Mouse (Mus musculus) urinary bladder, postnatal 14 days (tissue): ENCODE results near the gene Igsf21.

Experiments
- DNase-seq: peaks from one replicate; pipeline ENCODE4 v3.0.0; 2021; ENCODE audit warnings: low spot score

Gene Igsf21

DNA sequence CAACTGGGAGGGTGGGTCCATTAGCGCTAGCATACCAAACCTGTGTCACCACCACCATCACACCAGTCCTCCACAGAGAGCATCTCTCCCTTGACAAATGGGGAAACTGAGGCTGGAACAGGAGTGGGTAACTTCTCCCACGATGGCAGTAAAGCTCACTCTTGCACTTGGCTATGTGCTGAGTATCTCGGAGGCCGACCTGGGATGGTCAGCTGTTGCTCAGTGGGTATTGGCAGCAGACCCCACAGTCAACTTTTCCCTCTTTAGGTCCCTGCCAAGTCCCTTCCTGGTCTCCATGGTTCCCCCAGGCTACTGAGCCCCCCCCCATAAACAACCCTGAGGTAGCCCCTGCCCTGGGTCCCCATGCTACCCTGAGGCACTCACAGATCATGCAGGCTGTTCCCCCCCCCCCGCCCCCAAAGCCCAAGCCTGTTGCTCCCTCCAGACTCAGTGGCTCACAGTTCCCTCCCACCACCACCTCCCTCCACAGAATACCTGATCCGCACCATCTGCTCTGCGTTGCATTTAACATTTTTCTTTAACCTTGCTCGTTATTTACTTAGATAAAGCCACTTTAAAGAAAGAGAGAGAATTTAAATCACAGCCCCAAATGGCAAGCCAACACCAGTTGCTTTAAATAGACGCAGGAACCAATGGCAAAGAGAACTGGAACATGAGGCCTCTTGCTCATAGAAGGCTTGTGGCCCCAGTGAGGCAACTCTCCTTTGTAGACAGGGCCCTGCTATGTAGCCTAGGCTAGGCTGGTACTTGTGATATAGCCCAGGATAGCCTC lies 11.0 kb downstream of the Igsf21 start:
- DNase-seq: no peak

DNA sequence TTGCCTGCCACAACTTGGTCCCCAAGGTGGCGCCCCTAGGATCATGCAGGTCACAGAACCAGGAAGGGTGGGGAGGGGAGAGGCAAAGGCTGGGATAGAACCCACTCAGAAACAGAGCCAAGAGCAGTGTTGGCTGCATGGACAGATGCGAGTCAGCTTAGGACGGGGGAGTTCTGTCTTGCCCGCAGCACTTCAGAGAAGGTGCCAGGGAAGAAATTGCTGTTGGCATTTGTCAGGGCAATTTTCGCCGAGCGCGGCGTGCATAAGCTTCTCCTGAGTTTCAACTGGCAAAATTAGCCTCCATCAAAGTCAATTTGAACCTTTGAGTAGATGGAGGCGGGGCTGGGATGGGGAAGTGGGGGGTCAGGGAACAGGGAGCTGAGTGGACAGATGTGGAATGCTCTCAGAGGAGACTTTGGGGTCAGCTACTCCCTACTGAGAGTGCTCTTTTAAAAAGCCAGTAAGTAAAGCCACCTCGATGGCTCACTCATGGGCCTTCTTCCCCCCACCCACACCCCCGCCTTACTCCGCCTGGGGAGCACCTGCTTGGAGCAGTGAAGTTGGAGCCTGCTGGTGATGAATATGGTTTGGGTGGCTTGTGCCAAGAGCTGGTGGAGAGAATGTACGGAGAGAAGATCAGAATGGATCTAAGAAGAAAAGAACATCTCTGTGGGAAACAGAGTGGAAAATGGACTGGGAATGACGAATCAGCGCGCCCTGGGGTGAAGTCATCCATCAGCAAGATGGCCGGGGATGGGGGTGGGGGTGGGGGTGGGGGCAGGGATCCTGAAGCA lies 12.0 kb downstream of the Igsf21 start:
- DNase-seq: no peak

DNA sequence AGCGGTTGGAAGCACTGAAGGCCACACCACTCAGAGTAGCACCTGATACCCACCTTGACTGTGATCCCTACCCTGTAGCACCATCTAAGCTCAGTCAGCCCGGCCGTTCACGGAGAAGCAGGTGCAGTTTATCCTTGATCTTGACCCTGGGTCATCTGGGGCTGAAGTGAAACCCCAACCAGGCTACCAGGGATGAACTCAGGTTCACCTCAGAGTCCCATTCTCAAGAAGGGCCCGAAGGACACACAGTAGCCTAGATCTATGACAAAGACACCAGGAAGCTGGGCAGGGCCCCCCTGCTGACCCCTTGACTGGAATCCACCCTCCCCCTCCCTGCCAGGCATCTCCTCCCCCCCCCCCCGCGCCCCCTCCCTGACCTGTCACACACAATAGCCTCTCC lies 18.7 kb downstream of the Igsf21 start:
- DNase-seq: no peak

GRCm38 (mm10) chr4:140225204-140225603 lies 21.4 kb downstream of the Igsf21 start:
- DNase-seq: no peak

DNA sequence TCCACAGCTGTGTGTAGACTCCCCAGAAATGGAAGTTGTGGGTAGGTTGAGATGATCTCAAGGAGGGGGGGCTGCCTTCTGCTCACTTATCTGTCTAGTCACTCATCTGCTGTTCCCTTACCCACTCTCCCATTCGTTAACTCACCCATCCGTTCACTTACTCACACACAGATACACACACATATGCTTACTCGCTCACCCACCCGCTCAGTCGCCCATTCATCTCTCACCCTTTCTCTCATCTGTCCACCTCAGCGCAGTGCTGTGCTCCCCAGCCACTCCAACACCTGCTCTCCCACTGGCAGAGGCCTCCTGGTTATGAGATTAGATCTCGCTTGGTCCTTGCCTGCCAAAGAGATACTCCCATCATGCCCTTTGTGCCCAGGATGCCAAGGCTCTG lies 22.1 kb downstream of the Igsf21 start:
- DNase-seq: no peak

DNA sequence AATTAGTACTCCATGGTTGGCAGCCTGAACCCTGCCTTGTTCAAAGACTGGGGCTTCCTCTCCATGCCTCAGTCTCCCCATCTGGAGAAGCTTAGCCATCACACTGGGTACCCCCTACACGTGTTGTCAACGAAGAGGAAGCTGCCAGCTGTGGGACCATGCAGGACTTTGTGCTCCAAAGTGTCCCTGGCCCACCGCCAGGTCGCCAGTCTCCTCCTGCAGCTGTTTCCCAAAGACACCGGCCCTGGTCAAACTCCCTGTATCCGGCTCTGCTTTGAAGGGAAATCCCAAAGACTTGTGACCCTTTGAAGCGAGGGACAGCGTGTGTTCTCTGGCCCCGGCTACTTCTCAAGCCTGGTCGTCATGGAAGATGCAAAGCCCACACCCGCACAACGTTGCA lies 23.5 kb downstream of the Igsf21 start:
- DNase-seq: no peak

DNA sequence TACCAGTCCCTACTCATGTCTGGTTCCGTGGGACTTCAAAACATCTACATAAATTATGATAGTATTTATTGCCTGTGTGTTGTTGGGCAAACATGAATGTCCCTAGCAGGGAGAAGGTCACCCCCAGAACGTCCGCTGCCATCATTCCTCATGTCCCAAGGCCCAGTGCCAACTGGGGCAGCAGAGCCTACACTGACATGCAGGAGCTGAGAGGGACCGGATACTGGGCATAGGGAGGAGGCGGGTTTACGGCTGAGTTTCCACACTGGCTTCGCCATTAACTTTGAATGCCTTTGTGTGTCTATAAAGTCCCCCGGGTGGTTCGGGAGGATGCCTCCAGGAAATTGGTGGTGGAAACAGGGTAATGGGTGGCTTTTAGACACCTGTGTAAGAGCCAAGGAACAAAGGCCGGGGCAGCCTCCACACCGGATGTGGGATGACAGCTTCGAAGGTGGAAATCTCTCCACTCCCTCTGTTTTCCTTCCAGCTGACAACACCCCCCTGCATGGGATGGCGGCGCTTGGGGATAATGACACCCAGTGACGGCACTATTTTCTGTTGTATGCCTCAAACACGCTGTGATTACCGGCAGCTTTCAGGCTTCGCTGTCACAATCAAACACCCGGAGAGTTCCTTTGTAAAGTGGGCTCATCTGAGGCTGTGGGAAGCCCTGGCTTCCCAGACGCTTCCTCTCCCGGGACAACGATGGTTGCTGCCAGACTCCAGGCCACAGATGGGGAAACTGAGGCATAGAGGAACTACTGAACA lies 26.1 kb downstream of the Igsf21 start:
- DNase-seq: no peak

- no peak for DNase-seq
Measured at GRCm38 (mm10) chr4:140218853-140219852, 27.4 kb downstream of the Igsf21 start.

GRCm38 (mm10) chr4:140218384-140218783 lies 28.2 kb downstream of the Igsf21 start:
- DNase-seq: no peak

- no peak for DNase-seq
Measured at GRCm38 (mm10) chr4:140217934-140218333, 28.6 kb downstream of the Igsf21 start.

DNA sequence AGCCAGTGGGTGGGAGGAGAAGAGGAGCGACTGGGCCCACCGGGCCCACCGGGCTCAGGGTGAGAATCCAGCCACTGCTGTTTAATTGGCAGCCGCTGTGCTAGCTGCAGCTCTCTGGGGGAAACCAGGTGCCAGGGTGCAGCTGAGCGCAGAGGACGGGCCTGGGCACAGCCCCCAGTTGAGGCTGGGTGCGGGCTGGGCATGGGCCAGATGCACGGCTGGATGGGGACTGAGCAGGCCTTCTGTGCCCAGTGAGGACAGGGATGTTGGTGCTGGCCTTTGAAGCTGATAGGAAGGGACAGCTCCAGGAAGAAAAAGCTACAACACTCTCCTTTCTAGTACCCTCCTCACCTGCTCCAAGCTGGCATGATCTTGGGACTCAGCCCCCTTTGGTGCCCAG lies 30.5 kb downstream of the Igsf21 start:
- no peak for DNase-seq

DNA sequence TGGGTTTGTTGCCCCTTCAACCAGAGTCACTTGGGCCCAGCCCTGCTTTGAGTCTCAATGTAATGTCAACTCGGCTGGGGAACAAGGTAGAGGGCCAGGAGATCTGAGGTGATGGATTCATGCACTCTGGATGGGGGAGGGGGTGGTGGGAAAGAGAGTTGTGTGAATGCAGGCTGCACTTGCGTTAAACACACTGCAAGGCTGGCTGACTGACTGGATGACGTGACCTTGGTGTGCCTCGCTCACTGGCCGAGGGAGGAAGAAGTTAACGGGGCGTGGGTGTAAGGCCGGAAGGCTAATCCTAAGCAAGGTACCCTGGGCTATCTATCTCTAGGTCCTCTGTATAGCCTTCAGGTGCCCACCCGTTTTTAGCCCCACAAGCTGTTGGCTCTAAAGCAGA lies 31.4 kb downstream of the Igsf21 start:
- DNase-seq: no peak

- DNase-seq: no peak
Measured at GRCm38 (mm10) chr4:140214406-140214805, 32.2 kb downstream of the Igsf21 start.

DNA sequence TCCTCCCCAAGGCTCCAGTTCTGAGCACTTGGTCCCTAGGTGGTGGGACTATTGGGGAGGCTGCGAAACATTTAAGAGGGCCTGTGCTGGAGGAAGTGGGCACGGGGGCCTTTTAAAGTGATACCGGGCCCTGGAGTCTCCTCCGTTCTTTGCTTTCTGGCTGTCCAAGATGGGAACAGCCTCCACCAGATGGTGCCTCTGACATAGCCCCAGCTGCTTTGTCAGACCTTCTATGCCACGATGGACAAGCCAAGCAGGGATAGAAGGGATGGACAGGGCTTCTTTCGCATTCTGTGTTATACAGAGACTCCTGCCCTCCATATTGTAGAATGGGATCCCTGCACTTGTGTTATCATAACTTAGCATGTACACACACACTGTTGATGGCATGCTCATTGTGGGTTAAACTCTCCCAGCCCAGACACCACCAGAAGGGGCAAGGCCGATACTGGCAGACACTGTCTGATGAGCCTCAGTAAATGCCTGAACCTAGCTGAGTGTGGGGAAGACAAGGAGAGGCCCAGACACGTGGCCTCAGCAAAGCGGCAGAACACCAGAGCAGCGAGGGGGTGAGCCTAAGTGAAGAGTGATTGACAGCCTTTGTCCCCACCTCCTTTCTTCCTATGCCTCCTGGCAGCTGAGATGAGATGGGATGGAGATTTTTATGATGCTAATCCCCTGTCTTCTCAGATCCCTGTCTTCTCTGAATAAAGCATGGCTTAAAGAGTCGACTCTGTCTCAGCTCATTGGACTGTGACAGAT lies 36.3 kb downstream of the Igsf21 start:
- DNase-seq: no peak

DNA sequence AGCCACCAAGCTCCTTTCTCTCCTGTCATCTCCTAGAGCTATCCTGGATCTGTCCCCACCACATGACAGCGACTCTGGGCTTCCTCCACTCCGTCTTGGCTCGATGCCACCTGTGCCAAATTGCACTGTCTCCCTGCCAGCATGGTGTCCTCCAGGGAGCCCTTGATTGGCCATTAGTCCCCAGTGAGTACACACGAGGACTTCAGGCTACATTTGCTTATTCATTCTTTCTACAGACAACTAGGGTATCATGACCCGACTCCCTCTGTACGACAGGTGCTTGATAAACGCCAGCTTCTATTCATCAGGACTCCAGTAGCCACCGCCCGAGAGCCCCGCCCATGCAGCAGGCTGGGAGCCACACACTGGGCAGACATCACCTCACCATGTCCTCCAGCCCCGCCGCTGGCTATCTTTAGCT lies 40.8 kb downstream of the Igsf21 start:
- DNase-seq: no peak

DNA sequence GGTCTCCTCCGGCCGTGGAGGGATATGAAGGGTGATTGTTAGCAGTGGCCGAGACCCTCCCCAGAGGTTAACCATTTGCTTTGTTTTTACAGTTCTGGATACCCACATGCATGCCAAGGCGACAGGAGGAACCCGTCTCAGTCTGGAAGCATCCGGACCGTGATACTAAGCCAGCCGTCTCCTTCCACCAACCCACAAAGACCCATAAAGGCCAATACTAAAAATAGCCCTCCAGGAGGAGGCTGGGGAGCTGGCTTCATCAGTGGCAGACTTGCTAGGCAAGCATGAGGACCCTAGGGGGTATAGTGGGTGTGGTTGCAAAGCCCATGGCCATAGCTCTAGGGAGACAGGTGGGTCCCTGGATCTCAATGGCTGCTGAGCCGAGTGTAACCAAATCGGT lies 41.8 kb downstream of the Igsf21 start:
- no peak for DNase-seq

DNA sequence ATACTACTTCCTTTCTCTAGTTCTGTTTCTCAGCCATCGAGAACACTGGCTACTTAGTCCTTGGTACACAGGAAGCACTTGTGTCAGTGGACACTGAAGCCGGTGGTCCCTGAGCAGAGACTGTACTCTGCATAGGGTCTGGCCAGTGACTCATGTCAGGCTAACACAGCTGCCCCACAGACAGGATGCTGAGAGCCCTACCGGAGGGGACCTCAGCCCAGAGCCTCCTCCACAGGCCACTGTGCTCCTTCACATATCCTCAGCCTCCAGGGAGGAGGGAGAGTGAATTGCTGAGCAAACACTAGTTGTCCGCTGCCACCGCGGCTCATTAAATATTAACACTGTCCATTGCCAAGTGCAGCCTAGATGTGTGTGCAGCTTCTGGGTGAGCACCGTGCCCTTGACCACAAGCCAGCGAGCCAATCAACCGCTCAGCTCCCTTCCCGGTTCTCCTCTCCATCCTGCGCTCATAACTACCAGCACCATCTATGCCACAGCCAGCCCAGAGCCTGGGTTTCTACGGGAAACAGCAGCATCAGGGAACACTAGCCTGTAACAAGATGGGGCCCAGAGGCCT lies 42.8 kb downstream of the Igsf21 start:
- DNase-seq: no peak

GRCm38 (mm10) chr4:140202196-140202595 lies 44.4 kb downstream of the Igsf21 start:
- DNase-seq: no peak

DNA sequence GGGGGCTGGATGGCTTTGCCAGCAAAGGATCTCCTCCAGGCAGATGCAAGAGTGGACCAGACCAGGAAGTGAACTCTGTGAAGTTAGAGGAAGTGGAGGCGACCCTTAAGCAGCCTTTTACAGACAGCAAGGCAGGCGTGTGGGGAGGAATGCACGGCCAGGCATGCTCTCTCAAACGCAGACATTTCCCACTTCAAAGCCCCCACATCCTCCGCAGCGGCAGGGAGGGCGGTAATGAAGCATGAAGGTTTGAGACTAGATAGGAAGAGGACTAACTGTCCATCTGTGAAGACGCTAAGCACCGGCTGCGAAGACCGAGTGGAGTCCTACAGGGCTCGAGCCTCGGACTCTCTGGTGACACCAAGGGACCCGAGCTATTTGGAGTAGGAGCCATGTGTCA lies 46.3 kb downstream of the Igsf21 start:
- no peak for DNase-seq

- no peak for DNase-seq
Measured at GRCm38 (mm10) chr4:140196717-140197116, 49.9 kb downstream of the Igsf21 start.
